ENCODE assay signal across 16 mouse cellular contexts in genomic region chr6:30477784-30478183, GRCm38 (mm10). TPM values are rescaled to one million over a fixed set of nuclear protein-coding genes. Genes with fewer than 3 reads are reported as not detected.
DNase-seq lines count a peak whose midpoint lies in the region; ATAC-seq lines count a peak whose summit lies in the region.
"Had no signal": no experiment of that assay in that cellular context is flagged by ENCODE, and none has a peak within 500 bp of the region (broad histone marks: within the 10 kb centered on the region; RNA-seq: fewer than 3 reads in every experiment).

No protein-coding gene starts in this region.

- H3K9ac ChIP-seq in embryonic facial prominence, embryonic 14.5 days (ENCODE audit: low read depth, low read length) = no peak overlapping the region
- no peak overlapping the region for H3K9ac ChIP-seq in lung, embryonic 16.5 days (ENCODE audit: low read length)
- H3K9ac ChIP-seq in liver, embryonic 16.5 days (ENCODE audit: low read depth, low read length) = no peak overlapping the region

- H3K36me3 ChIP-seq in embryonic facial prominence, embryonic 14.5 days (ENCODE audit: control insufficient read depth, insufficient read depth, low read length) = peaks cover 45% of the 10 kb centered on the region
- H3K36me3 ChIP-seq in embryonic facial prominence, embryonic 10.5 days (replicated peaks) = peaks cover 63% of the 10 kb centered on the region
- peaks cover 10% of the 10 kb centered on the region for H3K36me3 ChIP-seq in lung, embryonic 16.5 days (ENCODE audit: control insufficient read depth, insufficient read depth, low read length)
- peaks cover 24% of the 10 kb centered on the region for H3K36me3 ChIP-seq in liver, embryonic 16.5 days (ENCODE audit: control insufficient read depth, insufficient read depth)

- no peak for ATAC-seq in embryonic facial prominence, embryonic 14.5 days (ENCODE audit: low read depth)
- no peak; the same call in 1 of the 2 replicates for ATAC-seq in lung, embryonic 16.5 days (ENCODE audit: low read depth)
- ATAC-seq in liver, embryonic 16.5 days (ENCODE audit: low read depth) = peak; percentile 55
- ATAC-seq in megakaryocyte-erythroid progenitor cell, adult 5-6 weeks (replicated peaks; ENCODE audit: low FRiP score, low TSS enrichment, poor library complexity, severe bottlenecking) = no peak
- ATAC-seq: forebrain, embryonic 14.5 days had no signal

- H3K27ac ChIP-seq in embryonic facial prominence, embryonic 14.5 days (replicated peaks; ENCODE audit: low read depth, low read length) = 0 out of 2 replicates have a peak overlapping the region, but pooled peaks have one; percentile 25
- H3K27ac ChIP-seq in embryonic facial prominence, embryonic 10.5 days (replicated peaks) = no peak overlapping the region
- peak overlapping the region; percentile 95 for H3K27ac ChIP-seq in lung, embryonic 16.5 days (ENCODE audit: low read length)
- no peak overlapping the region for H3K27ac ChIP-seq in liver, embryonic 16.5 days (ENCODE audit: low read length)

- H3K4me3 ChIP-seq in embryonic facial prominence, embryonic 14.5 days (ENCODE audit: low read depth, low read length) = no peak overlapping the region
- H3K4me3 ChIP-seq in embryonic facial prominence, embryonic 10.5 days = no peak overlapping the region
- H3K4me3 ChIP-seq in lung, embryonic 16.5 days (ENCODE audit: low read length) = no peak overlapping the region
- H3K4me3 ChIP-seq in liver, embryonic 16.5 days (ENCODE audit: low read depth, low read length) = no peak overlapping the region

- DNase-seq in embryonic facial prominence, embryonic 14.5 days (ENCODE audit: low spot score) = no peak
- DNase-seq in embryonic facial prominence, embryonic 10.5 days (ENCODE audit: low spot score) = no peak
- DNase-seq in lung, postnatal 14 days = no peak
- no peak for DNase-seq in urinary bladder, postnatal 25 days (ENCODE audit: low spot score)
- DNase-seq: adrenal gland, postnatal 25 days; gastrocnemius, postnatal 14 days; kidney, adult 2 months; kidney, postnatal 10 days had no signal

- H3K27me3 ChIP-seq in embryonic facial prominence, embryonic 14.5 days (replicated peaks; ENCODE audit: control insufficient read depth, insufficient read depth, low read length) = no peaks in the 10 kb centered on the region
- no peaks in the 10 kb centered on the region for H3K27me3 ChIP-seq in embryonic facial prominence, embryonic 10.5 days (replicated peaks; ENCODE audit: low read depth, poor library complexity, severe bottlenecking)
- H3K27me3 ChIP-seq in lung, embryonic 16.5 days (ENCODE audit: control insufficient read depth, insufficient read depth, low read depth, low read length) = no peaks in the 10 kb centered on the region
- no peaks in the 10 kb centered on the region for H3K27me3 ChIP-seq in liver, embryonic 16.5 days (ENCODE audit: control insufficient read depth, insufficient read depth, low read depth, low read length)

- 81% methylated on average over 6 of the region's 6 CpGs for WGBS in embryonic facial prominence, embryonic 14.5 days
- 91% methylated on average over 6 of the region's 6 CpGs for WGBS in embryonic facial prominence, embryonic 10.5 days
- 62% methylated on average over 6 of the region's 6 CpGs for WGBS in lung, embryonic 16.5 days
- WGBS in liver, embryonic 16.5 days (ENCODE audit: insufficient replicate concordance) = 71% methylated on average over 6 of the region's 6 CpGs

- no peaks in the 10 kb centered on the region for H3K9me3 ChIP-seq in embryonic facial prominence, embryonic 14.5 days (ENCODE audit: control insufficient read depth, low read length)
- no peaks in the 10 kb centered on the region for H3K9me3 ChIP-seq in embryonic facial prominence, embryonic 10.5 days
- no peaks in the 10 kb centered on the region for H3K9me3 ChIP-seq in lung, embryonic 16.5 days (ENCODE audit: control insufficient read depth, low read length)
- no peaks in the 10 kb centered on the region for H3K9me3 ChIP-seq in liver, embryonic 16.5 days (replicated peaks; ENCODE audit: control insufficient read depth, low read length)
- H3K9me3 ChIP-seq: G1E had no signal

- H3K4me1 ChIP-seq in embryonic facial prominence, embryonic 14.5 days (ENCODE audit: control insufficient read depth, insufficient read depth, low read length) = no peaks in the 10 kb centered on the region; the same call in 1 of the 2 replicates
- H3K4me1 ChIP-seq in embryonic facial prominence, embryonic 10.5 days = no peaks in the 10 kb centered on the region; the same call in 1 of the 2 replicates
- H3K4me1 ChIP-seq in lung, embryonic 16.5 days (replicated peaks; ENCODE audit: control insufficient read depth, insufficient read depth, low read length) = peaks cover 13% of the 10 kb centered on the region
- H3K4me1 ChIP-seq in liver, embryonic 16.5 days (ENCODE audit: control insufficient read depth, low read depth, low read length) = no peaks in the 10 kb centered on the region

- no peak overlapping the region for H3K4me2 ChIP-seq in embryonic facial prominence, embryonic 14.5 days (ENCODE audit: low read depth, low read length)
- no peak overlapping the region for H3K4me2 ChIP-seq in lung, embryonic 16.5 days (ENCODE audit: low read depth, low read length)
- H3K4me2 ChIP-seq in liver, embryonic 16.5 days (ENCODE audit: low read depth, low read length) = no peak overlapping the region

RNA-seq across cellular contexts. Expression of gene Tmem209, which starts 31.8 kb away (rescaled TPM):
- 31.0 and 36.9 TPM in 2 replicates for polyA plus RNA-seq in embryonic facial prominence, embryonic 14.5 days (2014; fragmentation: Nextera tagmentation; extraction: Ambion mirVana)
- 41.3 and 45.7 TPM in 2 replicates for polyA plus RNA-seq in embryonic facial prominence, embryonic 10.5 days (2016; fragmentation: Nextera tagmentation; extraction: Ambion mirVana)
- 33.9 and 38.5 TPM in 2 replicates for polyA plus RNA-seq in lung, embryonic 16.5 days (2015; fragmentation: Nextera tagmentation; extraction: Ambion mirVana)
- polyA plus RNA-seq in liver, embryonic 16.5 days (2015; fragmentation: Nextera tagmentation; extraction: Ambion mirVana) = 17.6 and 20.0 TPM in 2 replicates
- 51.7 and 62.6 TPM in 2 replicates for total RNA-seq in megakaryocyte-erythroid progenitor cell, adult 5-6 weeks (2014; fragmentation: Nextera tagmentation)
- total RNA-seq in megakaryocyte-erythroid progenitor cell, adult 5-6 weeks (2017) = 35.8 and 46.2 TPM in 2 replicates

RNA-seq across cellular contexts. Expression of gene Ssmem1, which starts 31.9 kb away (rescaled TPM):
- polyA plus RNA-seq in embryonic facial prominence, embryonic 14.5 days (2014; fragmentation: Nextera tagmentation; extraction: Ambion mirVana) = 0.51 TPM in 1 of 2 replicates, not detected in the other
- 0.19 and 0.40 TPM in 2 replicates for polyA plus RNA-seq in embryonic facial prominence, embryonic 10.5 days (2016; fragmentation: Nextera tagmentation; extraction: Ambion mirVana)
- 0.19 TPM in 1 of 2 replicates, not detected in the other for polyA plus RNA-seq in lung, embryonic 16.5 days (2015; fragmentation: Nextera tagmentation; extraction: Ambion mirVana)
- polyA plus RNA-seq in liver, embryonic 16.5 days (2015; fragmentation: Nextera tagmentation; extraction: Ambion mirVana) = 0.06 and 0.07 TPM in 2 replicates
- total RNA-seq in megakaryocyte-erythroid progenitor cell, adult 5-6 weeks (2014; fragmentation: Nextera tagmentation) = not detected in 2 replicates
- not detected in 2 replicates for total RNA-seq in megakaryocyte-erythroid progenitor cell, adult 5-6 weeks (2017)
- total RNA-seq: hematopoietic stem cell, adult 5-6 weeks; midbrain, postnatal 0 days had no signal
- polyA plus RNA-seq: G1E; lung, postnatal 0 days had no signal

Comparison
In these comparisons a context has a peak if more than half of its experiments do, and no peak if none do; other contexts are left out.
1. H3K27ac ChIP-seq: peak in embryonic facial prominence, embryonic 14.5 days (single experiment) and lung, embryonic 16.5 days (single experiment); none in embryonic facial prominence, embryonic 10.5 days (single experiment) and liver, embryonic 16.5 days (single experiment).